ENCODE assay signal across 8 mouse cellular contexts in genomic region chr17:27702518-27702917, GRCm38 (mm10). TPM values are rescaled to one million over a fixed set of nuclear protein-coding genes. Genes with fewer than 3 reads are reported as not detected.
DNase-seq lines count a peak whose midpoint lies in the region; ATAC-seq and TF ChIP-seq lines count a peak whose summit lies in the region.

No protein-coding gene starts in this region.

- peak; percentile 58 for ATAC-seq in lung, embryonic 16.5 days (ENCODE audit: low read depth)

- H3K4me3 ChIP-seq in left cerebral cortex, adult 2 months = 0 out of 2 replicates have a peak overlapping the region, but pooled peaks have one; percentile 22
- peak overlapping the region; percentile 43 for H3K4me3 ChIP-seq in lung, embryonic 16.5 days (ENCODE audit: low read length)

- peaks cover 8% of the 10 kb centered on the region; the same call in 1 of the 2 replicates for H3K4me1 ChIP-seq in lung, embryonic 16.5 days (replicated peaks; ENCODE audit: control insufficient read depth, insufficient read depth, low read length)

- H3K36me3 ChIP-seq in lung, embryonic 16.5 days (ENCODE audit: control insufficient read depth, insufficient read depth, low read length) = no peaks in the 10 kb centered on the region

- intact Hi-C loops in left cerebral cortex, adult 2 months (cut with DNase I) = loop anchor here (1.0 kb wide), 1 partner anchor 52 kb away; no protein-coding TSS in a partner anchor

- H3K27ac ChIP-seq in left cerebral cortex, adult 2 months = peak overlapping the region; percentile 51; the same call in 1 of the 2 replicates
- H3K27ac ChIP-seq in lung, embryonic 16.5 days (ENCODE audit: low read length) = no peak overlapping the region

- TF ChIP-seq CTCF in left cerebral cortex, adult 2 months (IDR thresholded peaks at IDR 0.05) = peak; percentile 75

- no peaks in the 10 kb centered on the region; the same call in 1 of the 2 replicates for H3K9me3 ChIP-seq in lung, embryonic 16.5 days (ENCODE audit: control insufficient read depth, low read length)

- no peak for DNase-seq in left cerebral cortex, adult 2 months (ENCODE audit: extremely low spot score in 1 of 2, low spot score in 2 of 2)
- no peak for DNase-seq in left cerebral cortex, adult 8-10 months (ENCODE audit: low spot score in 2 of 2)
- DNase-seq in cerebellum, adult 8-10 months = peak; percentile 62
- DNase-seq in gastrocnemius, postnatal 10 days = peak; percentile 67
- DNase-seq in kidney, adult 18-20 months = peak; percentile 42
- DNase-seq in retina, embryonic 14.5 days (ENCODE audit: low spot score) = peak; percentile 85
- no peak for DNase-seq in frontal cortex, postnatal 36 days (ENCODE audit: low spot score in 2 of 2)

- H3K4me2 ChIP-seq in lung, embryonic 16.5 days (ENCODE audit: low read depth, low read length) = peak overlapping the region; percentile 76

- peak overlapping the region; percentile 53 for H3K9ac ChIP-seq in lung, embryonic 16.5 days (ENCODE audit: low read length)

- no peaks in the 10 kb centered on the region; the same call in 1 of the 2 replicates for H3K27me3 ChIP-seq in lung, embryonic 16.5 days (ENCODE audit: control insufficient read depth, insufficient read depth, low read depth, low read length)

- WGBS in lung, embryonic 16.5 days = under 1% methylated on average over 34 of the region's 34 CpGs

RNA-seq across cellular contexts. Expression of gene Spdef, which starts 26.2 kb away (rescaled TPM):
- total RNA-seq in left cerebral cortex, adult 2 months (2021) = under 1 TPM in 1 of 2 experiments, not detected in 1; 0.48 TPM
- total RNA-seq in left cerebral cortex, adult 8-10 months (2022) = 1 to 10 TPM in 1 of 4 experiments, under 1 TPM in 3; 0.35 to 1.4 (median 0.50) TPM
- under 1 TPM; 0.26 to 0.43 TPM for total RNA-seq in gastrocnemius, postnatal 10 days (2021)
- polyA plus RNA-seq in lung, embryonic 16.5 days (2015; fragmentation: Nextera tagmentation; extraction: Ambion mirVana) = 2.4 and 2.6 TPM in 2 replicates

RNA-seq across cellular contexts. Expression of gene Pacsin1, which starts 47.2 kb away (rescaled TPM):
- total RNA-seq in left cerebral cortex, adult 2 months (2021) = 100 to 1,000 TPM; 436 to 459 TPM
- 100 to 1,000 TPM; 377 to 404 (median 391) TPM for total RNA-seq in left cerebral cortex, adult 8-10 months (2022)
- total RNA-seq in gastrocnemius, postnatal 10 days (2021) = 1 to 10 TPM in 1 of 2 experiments, under 1 TPM in 1; 0.33 to 1.8 TPM
- 0.88 and 1.9 TPM in 2 replicates for polyA plus RNA-seq in lung, embryonic 16.5 days (2015; fragmentation: Nextera tagmentation; extraction: Ambion mirVana)

Comparison
In these comparisons a context has a peak if more than half of its experiments do, and no peak if none do; other contexts are left out.
1. DNase-seq: peak in cerebellum, adult 8-10 months (single experiment), gastrocnemius, postnatal 10 days (single experiment), kidney, adult 18-20 months (single experiment) and retina, embryonic 14.5 days (single experiment); none in left cerebral cortex, adult 2 months (0 of 2), left cerebral cortex, adult 8-10 months (0 of 2) and frontal cortex, postnatal 36 days (0 of 2).
2. RNA of gene Pacsin1, which starts 47.2 kb away (total RNA-seq): 436 to 459 TPM in left cerebral cortex, adult 2 months and 377 to 404 TPM in left cerebral cortex, adult 8-10 months; 0.33 to 1.8 TPM in gastrocnemius, postnatal 10 days; every median in the first group is over 100 times any median in the second.